Mouse (Mus musculus) megakaryocyte progenitor cell, adult 5-6 weeks (primary cell): ENCODE data around the gene Snrpf. TPM values are rescaled to one million over a fixed set of nuclear protein-coding genes. Genes with fewer than 3 reads are reported as not detected.
A peak's percentile ranks its signal among the peaks of the same experiment; 100 is the strongest.

Experiments
- ATAC-seq: replicated peaks from 2 replicates; pipeline ENCODE4 v1.8.0; 2016; ENCODE audit warnings: mild to moderate bottlenecking, moderate TSS enrichment, inconsistent platforms; ENCODE audit not compliant: poor library complexity
- total RNA-seq, 2 experiments: library from RNA; stranded (forward) in 1 of 2; stranded (reverse) in 1 of 2; fragments of 157-497, 149-512 nt in 1 of 2; fragments of 200-1000 nt in 1 of 2; gene quantifications; 2 replicates each; pipeline versions ENCODE4 v1.2.3 to v1.2.4; 2015 to 2017

Snrpf gene
- total RNA-seq (2015), result 188 and 192 TPM in 2 replicates
- total RNA-seq (2017), result 284 and 295 TPM in 2 replicates

DNA sequence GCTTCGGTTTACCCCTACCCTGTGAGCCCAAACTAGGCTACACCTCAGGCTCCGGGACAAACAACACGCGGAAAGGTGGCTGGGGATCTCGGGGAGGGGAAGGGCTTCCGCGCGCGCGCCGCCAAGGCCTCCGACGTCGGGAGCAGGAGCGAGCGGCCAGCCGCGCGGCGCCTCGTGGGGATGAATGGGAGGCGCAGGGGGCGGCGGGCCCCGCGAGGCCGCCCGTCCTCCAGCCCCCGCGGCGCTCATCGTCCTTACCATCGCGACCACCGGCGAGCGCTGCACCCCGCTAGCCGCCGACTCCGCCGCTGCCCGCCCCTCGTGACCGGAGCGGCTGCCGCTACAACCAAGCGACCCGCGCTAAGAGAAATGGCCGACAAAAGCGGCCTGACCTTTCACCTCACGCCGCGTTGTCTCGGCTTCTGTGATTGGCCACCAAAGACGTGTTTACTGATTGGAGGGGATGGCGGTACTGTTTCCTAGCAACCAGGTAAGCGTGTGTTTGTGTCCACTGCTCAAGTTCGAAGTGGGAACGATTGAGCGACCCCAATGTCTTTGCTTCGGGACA, at the start of gene Snrpf:
Snrpf (minus strand) TSS at position 426 of the 568 bp plus-strand sequence.
- peak; percentile 84 for ATAC-seq

GRCm38 (mm10) chr10:93635941-93636340, 46.4 kb upstream of the Snrpf start:
- ATAC-seq, result no peak

DNA sequence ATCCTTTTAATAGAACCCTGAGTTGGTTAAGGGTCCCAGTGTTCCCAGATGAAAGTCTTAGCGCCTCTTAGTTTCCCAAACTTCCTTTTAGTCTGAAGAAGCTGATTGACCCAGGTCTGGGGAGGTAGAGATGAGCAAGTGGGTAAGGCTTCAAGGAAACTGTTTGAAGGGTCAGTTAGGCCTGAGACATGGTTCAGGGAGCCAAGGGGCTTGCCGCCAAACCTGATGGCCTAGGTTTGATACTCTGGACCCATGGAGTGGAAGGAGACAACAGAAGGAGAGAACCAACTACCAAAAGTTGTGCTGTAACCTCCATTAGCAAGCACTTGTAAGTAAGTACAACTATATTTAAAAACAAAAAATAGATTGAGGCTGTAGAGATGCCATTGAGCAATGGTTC, 44.5 kb upstream of the Snrpf start:
- no peak for ATAC-seq

DNA sequence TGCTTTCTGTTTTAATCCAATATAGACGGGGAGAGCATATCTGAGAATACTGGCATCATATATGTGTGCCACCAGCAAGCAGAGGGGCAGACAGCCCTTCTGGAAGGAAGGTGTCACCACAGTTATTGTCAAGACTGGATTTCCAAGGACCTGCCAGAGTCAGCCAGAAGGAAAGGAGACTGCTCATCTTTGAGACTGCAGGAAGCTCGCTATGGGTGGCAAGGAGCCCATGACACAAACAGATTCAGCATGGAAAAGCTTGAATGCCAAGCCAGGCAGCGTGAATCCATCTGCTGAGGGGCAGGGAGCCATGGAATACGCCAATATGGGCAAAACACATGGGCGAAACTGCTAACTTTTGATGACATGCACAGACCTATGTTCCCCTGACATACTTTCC, 44.1 kb upstream of the Snrpf start:
- no peak for ATAC-seq

- no peak for ATAC-seq
Observed at GRCm38 (mm10) chr10:93632086-93632485, 42.6 kb upstream of the Snrpf start.

DNA sequence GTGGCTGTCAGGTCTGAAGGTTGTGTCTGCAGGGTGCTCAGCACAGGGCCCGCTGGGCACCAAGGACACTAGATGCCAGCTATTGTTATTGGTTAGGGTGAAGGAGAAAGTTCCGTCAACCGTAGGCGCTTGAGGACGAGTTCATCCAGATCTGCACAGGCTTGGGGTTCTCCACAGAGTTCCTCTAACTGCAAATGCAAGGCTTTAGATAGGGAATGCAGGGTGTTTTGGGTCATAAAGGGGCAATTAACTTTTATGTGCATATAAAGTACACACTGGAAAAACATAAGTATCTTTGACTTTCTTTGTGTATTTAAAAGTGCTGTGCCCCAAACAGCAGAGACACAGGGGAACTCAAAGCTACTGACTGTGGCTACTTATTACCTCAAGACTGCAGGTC, 40.8 kb upstream of the Snrpf start:
- ATAC-seq, result no peak

DNA sequence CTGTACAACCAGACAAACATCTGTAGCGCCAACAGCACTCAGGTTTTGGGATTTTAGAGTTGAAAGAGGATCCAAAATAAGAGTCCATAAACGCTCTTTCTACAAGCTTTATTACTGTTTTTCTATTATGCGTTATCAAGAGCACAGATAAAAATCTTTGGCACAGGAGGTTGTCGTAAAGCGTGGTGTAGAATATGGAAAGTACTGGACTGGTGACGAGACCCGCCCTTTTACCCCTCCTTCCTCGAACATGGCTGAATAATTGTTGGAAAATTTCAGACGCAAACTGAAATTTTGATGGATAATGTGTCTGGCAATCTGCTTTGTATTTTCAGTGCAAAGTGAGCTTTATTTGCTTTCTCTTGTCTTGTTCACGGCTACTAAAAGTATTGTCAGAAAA, 34.6 kb upstream of the Snrpf start:
- ATAC-seq, result no peak

DNA sequence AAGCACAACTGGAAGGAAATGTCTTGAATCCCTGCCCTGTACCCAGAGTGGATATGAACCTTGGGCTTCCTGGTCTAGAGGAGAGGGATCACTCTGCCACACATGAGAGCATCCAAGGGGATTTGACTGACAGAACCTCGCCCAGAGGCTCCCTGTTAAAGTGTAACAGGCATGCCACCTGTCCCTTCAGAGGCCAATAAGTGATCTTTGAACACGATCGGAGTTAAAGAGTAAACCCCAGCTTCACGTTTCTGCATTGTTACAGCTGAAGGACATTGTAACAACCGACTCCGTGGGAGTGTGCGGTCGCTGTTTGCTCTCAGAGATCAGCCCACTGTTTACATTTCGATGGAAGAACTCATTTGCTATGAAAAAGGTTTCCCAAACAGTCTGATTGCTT, 34.2 kb upstream of the Snrpf start:
- ATAC-seq, result no peak

- no peak for ATAC-seq
Observed at GRCm38 (mm10) chr10:93620438-93621179, 31.1 kb upstream of the Snrpf start.

- 0 out of 2 replicates have a peak, but pooled peaks have one; percentile 12 for ATAC-seq
Observed at GRCm38 (mm10) chr10:93614850-93615249, 25.3 kb upstream of the Snrpf start.

DNA sequence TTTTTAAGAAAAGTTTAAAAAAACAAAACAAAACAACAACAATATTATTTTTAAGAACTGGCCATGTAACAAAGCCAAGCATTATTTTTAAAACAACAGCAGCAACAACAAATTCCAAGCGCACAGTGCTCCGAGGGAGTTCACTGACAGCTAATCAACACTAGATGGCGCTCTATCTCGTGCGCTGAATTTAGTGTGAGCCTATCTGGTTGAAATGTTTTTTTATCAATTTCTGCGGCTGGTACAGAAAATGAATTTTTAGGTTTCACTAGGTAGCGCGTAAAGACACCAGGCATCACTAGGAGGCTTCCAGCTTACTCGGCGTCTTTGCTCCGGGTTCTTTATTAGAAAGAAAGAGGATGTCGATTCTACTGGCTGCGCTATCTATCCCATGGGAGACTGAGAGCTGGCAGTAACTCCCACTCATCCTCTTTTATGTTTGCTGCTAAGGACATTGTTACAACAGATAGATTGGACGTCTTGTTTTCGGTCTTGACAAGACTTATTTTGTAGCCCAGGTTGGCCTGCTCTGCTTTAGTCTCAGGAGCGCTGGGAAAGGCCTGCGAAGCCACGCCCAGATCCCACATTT, 22.0 kb upstream of the Snrpf start:
- peak; percentile 92 for ATAC-seq

- ATAC-seq, result no peak
Observed at GRCm38 (mm10) chr10:93610896-93611295, 21.4 kb upstream of the Snrpf start.

GRCm38 (mm10) chr10:93609236-93609635, 19.7 kb upstream of the Snrpf start:
- ATAC-seq, result no peak

DNA sequence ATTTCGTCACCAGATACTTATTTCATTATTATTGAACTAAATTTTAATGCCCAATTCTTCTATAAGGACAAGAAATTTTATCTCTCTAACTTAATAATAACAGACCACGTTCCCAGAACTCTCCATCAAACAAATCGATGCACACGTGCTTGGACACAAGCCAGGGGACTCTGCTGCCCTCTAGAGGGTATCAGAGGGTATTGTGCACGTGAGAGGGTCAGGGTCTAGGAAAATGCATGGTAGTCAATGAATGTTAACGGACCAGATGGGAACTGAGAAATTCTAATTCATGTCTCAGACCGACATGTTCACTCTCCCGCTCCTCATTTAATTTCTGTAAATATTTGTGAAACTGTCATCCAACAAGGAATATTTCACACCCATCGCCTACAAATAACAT, 18.5 kb upstream of the Snrpf start:
- no peak for ATAC-seq

DNA sequence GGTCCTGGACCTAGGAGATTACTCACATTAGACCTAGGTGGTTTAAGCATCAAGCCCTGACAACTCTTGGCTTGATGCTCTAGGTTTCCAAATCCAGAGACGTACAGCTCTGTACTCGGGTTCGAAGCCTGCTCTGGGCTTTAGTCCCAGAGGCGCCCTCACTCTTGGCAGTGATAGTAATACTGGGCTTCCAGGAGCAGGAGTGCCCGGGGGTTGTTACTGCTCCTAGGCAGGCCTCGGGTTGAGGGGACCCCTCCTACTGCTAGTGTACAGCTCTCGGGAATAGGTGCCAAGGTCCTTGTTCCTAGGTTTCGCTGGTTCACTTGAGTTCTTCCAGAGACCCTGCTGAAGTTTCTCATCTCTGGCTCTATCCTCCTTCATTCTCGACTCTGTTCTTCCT, 16.8 kb upstream of the Snrpf start:
- ATAC-seq, result no peak

DNA sequence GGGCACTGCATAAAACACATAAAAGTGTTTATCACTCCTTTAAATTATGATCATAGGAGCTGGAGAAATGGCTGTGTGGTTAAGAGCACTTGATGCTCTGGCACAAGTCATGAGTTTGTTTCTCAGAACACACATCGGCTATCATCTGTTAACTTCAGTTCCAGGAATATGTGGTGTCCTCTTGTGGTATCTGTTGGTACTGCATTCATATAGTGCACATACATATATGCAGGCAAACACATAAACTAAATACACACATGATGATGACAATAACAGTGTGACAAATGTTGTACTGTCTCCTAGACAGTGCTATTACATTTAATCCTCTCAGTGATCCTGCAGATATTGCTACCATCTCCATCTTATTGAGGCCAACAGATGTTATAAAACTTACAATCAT, 13.8 kb upstream of the Snrpf start:
- ATAC-seq, result no peak

DNA sequence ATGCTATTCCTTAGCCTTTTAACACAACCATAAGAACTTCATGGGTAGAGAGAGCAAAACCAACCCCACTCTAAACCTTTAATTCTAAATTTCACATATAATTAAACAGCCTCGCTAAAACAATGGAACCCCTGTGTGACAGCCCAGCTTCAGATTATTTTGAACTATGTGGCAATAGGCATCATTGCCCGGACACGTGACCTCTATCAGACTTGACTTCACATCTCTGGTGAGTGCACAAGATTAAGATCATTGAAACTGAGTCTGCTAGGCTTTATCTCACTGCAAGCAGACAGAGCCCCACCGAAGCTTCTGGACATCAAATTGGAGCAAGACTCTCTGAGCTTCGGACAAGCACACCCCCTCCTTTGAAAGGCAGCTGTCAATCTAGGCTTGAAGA, 12.8 kb upstream of the Snrpf start:
- no peak for ATAC-seq

GRCm38 (mm10) chr10:93596641-93597040, 7.1 kb upstream of the Snrpf start:
- ATAC-seq, result no peak

- ATAC-seq, result no peak
Observed at GRCm38 (mm10) chr10:93595831-93596230, 6.3 kb upstream of the Snrpf start.

DNA sequence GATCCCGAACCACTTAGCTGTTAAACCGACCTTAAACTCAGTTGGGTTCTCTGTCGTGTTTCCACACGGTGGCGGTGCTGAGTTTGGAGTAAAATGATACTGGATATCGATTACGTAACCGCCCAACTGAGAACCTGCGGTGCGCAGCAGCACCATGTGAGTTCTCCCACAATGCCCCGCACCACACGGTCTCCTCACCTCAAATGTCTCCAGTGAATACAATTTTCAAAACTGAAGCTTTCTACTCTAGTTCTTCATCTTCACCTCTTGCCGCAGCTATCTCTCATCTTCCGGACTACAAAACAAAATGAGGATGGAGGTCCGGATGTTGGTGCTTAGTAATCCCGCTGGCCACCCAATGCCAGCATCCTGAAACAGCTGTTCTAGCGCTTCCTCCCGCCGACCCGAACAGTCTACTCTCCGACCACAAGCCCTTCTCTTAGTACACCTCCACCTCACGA, 4.5 kb upstream of the Snrpf start:
- peak; percentile 89 for ATAC-seq

- ATAC-seq, result 0 out of 2 replicates have a peak, but pooled peaks have one; percentile 20
Observed at GRCm38 (mm10) chr10:93592456-93592855, 3.0 kb upstream of the Snrpf start.

DNA sequence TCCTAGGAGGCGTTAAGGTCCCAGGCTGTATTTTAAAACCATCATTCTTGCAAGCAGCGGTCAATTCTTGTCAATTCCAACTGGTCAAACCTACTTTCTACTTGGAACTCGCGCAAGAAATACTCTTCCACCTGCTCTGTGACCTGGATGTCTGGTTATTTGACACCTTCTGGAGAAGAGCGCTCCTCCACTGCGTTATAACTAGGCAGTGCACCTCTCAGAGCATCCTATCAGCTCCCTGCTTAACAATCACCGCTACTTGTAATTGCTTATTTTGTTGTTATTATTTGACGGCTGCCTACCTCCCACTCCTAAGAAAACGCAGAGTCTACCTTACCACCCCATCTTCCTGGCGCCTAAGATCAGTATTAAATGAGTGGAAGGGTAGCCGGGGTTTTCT, 710 bp downstream of the Snrpf start:
- ATAC-seq, result peak; percentile 24; the same call in 1 of the 2 replicates
